Mouse (Mus musculus): ENCODE results near the gene Mrgprx1. TPM values are rescaled to one million over a fixed set of nuclear protein-coding genes. Genes with fewer than 3 reads are reported as not detected.

The Mrgprx1 gene
- polyA plus RNA-seq, 2 experiments, result not detected

DNA sequence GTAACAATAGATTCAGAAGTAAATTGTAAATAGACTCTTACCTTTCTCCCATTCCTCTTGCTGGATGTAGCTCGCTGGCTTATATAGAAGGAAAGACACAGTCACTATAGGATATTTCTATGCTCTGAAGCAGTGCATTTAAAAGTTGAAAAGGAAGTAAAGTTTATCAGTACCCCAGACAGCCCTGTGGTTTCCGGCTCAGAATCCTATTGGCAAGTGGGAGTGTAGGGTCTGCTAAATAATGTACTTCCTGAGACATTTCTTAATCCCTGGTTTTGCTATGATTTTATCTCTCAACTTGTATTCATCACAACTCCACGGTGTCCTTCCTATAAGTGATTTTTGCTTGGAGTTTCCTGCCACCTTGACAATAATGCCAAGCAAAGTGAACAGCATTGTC lies 31.7 kb downstream of the Mrgprx1 start:
- no peak overlapping the region for H3K4me2 ChIP-seq (replicated peaks; ENCODE audit: low read depth, low read length, severe bottlenecking)
- ATAC-seq (ENCODE audit: low FRiP score, low read depth) (no peak), DNase-seq (ENCODE audit: low spot score) (no peak)
- H3K4me3 ChIP-seq (replicated peaks; ENCODE audit: low read length), result no peak overlapping the region
- 78% methylated on average over 3 of the region's 3 CpGs for WGBS
- H3K9ac ChIP-seq (ENCODE audit: low read depth, low read length, severe bottlenecking), result no peak overlapping the region
- H3K4me1 ChIP-seq (ENCODE audit: control insufficient read depth, insufficient read depth, low read length), result no peaks in the 10 kb centered on the region
- H3K9me3 ChIP-seq (ENCODE audit: control insufficient read depth, low read length), result no peaks in the 10 kb centered on the region
- H3K27me3 ChIP-seq (ENCODE audit: control insufficient read depth, insufficient read depth, low read length), result no peaks in the 10 kb centered on the region
- no peak for TF ChIP-seq POLR2A (IDR thresholded peaks at IDR 0.05; ENCODE audit: borderline replicate concordance, extremely low read depth, insufficient read depth, insufficient read length)
- no peak overlapping the region for H3K27ac ChIP-seq (replicated peaks; ENCODE audit: low read depth, low read length)
- H3K36me3 ChIP-seq (ENCODE audit: control insufficient read depth, insufficient read depth, low read length), result no peaks in the 10 kb centered on the region

DNA sequence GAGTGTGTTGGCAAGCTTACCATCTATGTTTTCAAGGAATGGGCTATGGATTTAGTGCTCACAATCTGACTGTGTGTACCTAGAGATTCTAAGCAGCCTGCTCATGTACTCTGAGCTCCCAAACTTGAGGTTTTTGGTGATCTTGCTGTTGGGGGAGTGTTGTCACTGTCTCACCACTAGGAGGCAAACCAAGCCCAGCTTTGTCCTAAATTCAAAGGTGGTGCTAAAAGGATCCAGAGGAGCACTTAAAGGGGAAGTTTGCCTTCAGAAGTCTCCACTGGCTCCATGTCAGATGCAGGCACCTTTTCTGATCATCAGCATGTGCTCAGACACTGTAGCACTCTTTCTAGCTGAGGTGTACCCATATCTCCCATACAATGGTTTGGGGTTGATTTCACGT lies 40.6 kb downstream of the Mrgprx1 start:
- H3K27me3 ChIP-seq (ENCODE audit: control insufficient read depth, insufficient read depth, low read length), result no peaks in the 10 kb centered on the region
- H3K4me2 ChIP-seq (replicated peaks; ENCODE audit: low read depth, low read length, severe bottlenecking), result no peak overlapping the region
- H3K4me3 ChIP-seq (replicated peaks; ENCODE audit: low read length), result no peak overlapping the region
- no peak overlapping the region for H3K9ac ChIP-seq (ENCODE audit: low read depth, low read length, severe bottlenecking)
- no peak for ATAC-seq (ENCODE audit: low FRiP score, low read depth)
- no peak for DNase-seq (ENCODE audit: low spot score)
- no peaks in the 10 kb centered on the region for H3K36me3 ChIP-seq (ENCODE audit: control insufficient read depth, insufficient read depth, low read length)
- 70% methylated on average over 1 of the region's 1 CpGs for WGBS
- H3K9me3 ChIP-seq (ENCODE audit: control insufficient read depth, low read length), result no peaks in the 10 kb centered on the region
- H3K27ac ChIP-seq (replicated peaks; ENCODE audit: low read depth, low read length), result no peak overlapping the region
- no peak for TF ChIP-seq POLR2A (IDR thresholded peaks at IDR 0.05; ENCODE audit: borderline replicate concordance, extremely low read depth, insufficient read depth, insufficient read length)
- H3K4me1 ChIP-seq (ENCODE audit: control insufficient read depth, insufficient read depth, low read length), result no peaks in the 10 kb centered on the region

DNA sequence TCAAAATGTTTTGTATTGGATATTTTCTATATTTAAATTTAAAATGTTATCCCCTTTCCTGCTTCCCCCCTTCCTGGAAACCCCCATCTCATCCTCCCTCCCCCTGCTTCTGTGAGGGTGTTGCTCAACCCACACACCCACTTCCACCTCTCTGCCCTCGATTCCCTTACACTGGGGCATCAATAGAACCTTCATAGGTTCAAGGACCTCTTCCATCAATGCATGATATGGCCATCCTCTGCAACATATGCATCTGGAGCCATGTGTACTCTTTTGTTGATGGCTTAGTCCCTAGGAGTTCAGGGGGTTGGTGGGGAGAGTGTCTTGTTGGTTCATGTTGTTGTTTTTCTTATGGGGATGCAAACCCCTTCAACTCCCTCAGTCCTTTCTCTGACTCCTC lies 45.4 kb downstream of the Mrgprx1 start, which contains the start of gene Mrgpra4:
TSS of gene Mrgpra4 (minus strand) at position 101 of the 400 bp plus-strand sequence.
- DNase-seq (ENCODE audit: low spot score) (no peak), ATAC-seq (ENCODE audit: low FRiP score, low read depth) (no peak)
- TF ChIP-seq POLR2A (IDR thresholded peaks at IDR 0.05; ENCODE audit: borderline replicate concordance, extremely low read depth, insufficient read depth, insufficient read length), result no peak
- Histone ChIP-seq H3K27ac (replicated peaks; ENCODE audit: low read depth, low read length) (no peak within 1 kb of the TSS), H3K4me1 (ENCODE audit: control insufficient read depth, insufficient read depth, low read length) (no peaks in the 10 kb centered on the region), H3K9me3 (ENCODE audit: control insufficient read depth, low read length) (no peaks in the 10 kb centered on the region), H3K4me3 (replicated peaks; ENCODE audit: low read length) (no peak within 1 kb of the TSS), H3K9ac (ENCODE audit: low read depth, low read length, severe bottlenecking) (no peak within 1 kb of the TSS), H3K36me3 (ENCODE audit: control insufficient read depth, insufficient read depth, low read length) (no peaks in the 10 kb centered on the region), H3K4me2 (replicated peaks; ENCODE audit: low read depth, low read length, severe bottlenecking) (no peak within 1 kb of the TSS), H3K27me3 (ENCODE audit: control insufficient read depth, insufficient read depth, low read length) (no peaks in the 10 kb centered on the region)
- WGBS, result 71% methylated on average over 1 of the region's 1 CpGs

Other genes with a start within 250 kb of the Mrgprx1 start
- gene Mrgpra4, start 45.5 kb downstream of the Mrgprx1 start, polyA plus RNA-seq (2012; rRNA removed), result not detected in 2 replicates
- not detected in 2 replicates for gene Mrgpra4, start 45.5 kb downstream of the Mrgprx1 start, polyA plus RNA-seq (2014; fragmentation: Nextera tagmentation; extraction: Ambion mirVana)
- gene Mrgprb5, start 141.4 kb upstream of the Mrgprx1 start, polyA plus RNA-seq (2012; rRNA removed), result not detected in 2 replicates
- not detected in 2 replicates for gene Mrgprb5, start 141.4 kb upstream of the Mrgprx1 start, polyA plus RNA-seq (2014; fragmentation: Nextera tagmentation; extraction: Ambion mirVana)
- gene Mrgprb4, start 171.7 kb upstream of the Mrgprx1 start, polyA plus RNA-seq (2012; rRNA removed), result not detected in 2 replicates
- gene Mrgprb4, start 171.7 kb upstream of the Mrgprx1 start, polyA plus RNA-seq (2014; fragmentation: Nextera tagmentation; extraction: Ambion mirVana), result not detected in 2 replicates

Measured in limb, embryonic 14.5 days (tissue).